Mouse (Mus musculus) liver, postnatal 0 days (tissue): ENCODE measurements around the gene Nppa. TPM values are rescaled to one million over a fixed set of nuclear protein-coding genes. Genes with fewer than 3 reads are reported as not detected.

Source experiments
- ATAC-seq: fragments of 200-750 bp; cut with Nextera tagmentation; 2 replicates; pipeline ENCODE4 v1.8.0; 2017; ENCODE audit warnings: mild to moderate bottlenecking, moderate library complexity
- DNase-seq: peaks from one replicate; pipeline ENCODE4 v3.0.0-alpha.2; 2016
- H3K27ac ChIP-seq: fragments of 300-500 bp; sonication (generic); 2 replicates; pipeline ENCODE4 v1.5.1; 2014; ENCODE audit warnings: antibody characterized with exemption, moderate library complexity, mild to moderate bottlenecking, low read depth
- H3K27me3 ChIP-seq: fragments of 300-500 bp; sonication (generic); 2 replicates; pipeline ENCODE4 v1.6.1; 2014; ENCODE audit warnings: low read length, control low read depth, mixed read lengths; ENCODE audit not compliant: insufficient read depth
- H3K36me3 ChIP-seq: fragments of 300-500 bp; sonication (generic); replicated peaks from 2 replicates; pipeline ENCODE4 v1.6.1; 2014; ENCODE audit warnings: mild to moderate bottlenecking, control low read depth, low read length, moderate library complexity, mixed read lengths; ENCODE audit not compliant: insufficient read depth
- H3K4me1 ChIP-seq: fragments of 300-500 bp; sonication (generic); 2 replicates; pipeline ENCODE4 v1.6.1; 2014; ENCODE audit warnings: antibody characterized with exemption, mild to moderate bottlenecking, control low read depth; ENCODE audit not compliant: insufficient read depth
- H3K4me2 ChIP-seq: fragments of 300-500 bp; sonication (generic); 2 replicates; pipeline ENCODE4 v1.6.1; 2014; ENCODE audit warnings: low read depth, mild to moderate bottlenecking, low read length, moderate library complexity, mixed read lengths
- H3K4me3 ChIP-seq: fragments of 300-500 bp; sonication (generic); 2 replicates; pipeline ENCODE4 v1.5.1; 2014; ENCODE audit warnings: low read depth, low read length
- H3K9ac ChIP-seq: fragments of 300-500 bp; sonication (generic); replicated peaks from 2 replicates; pipeline ENCODE4 v1.6.1; 2014; ENCODE audit warnings: mild to moderate bottlenecking, moderate library complexity
- H3K9me3 ChIP-seq: fragments of 300-500 bp; sonication (generic); 2 replicates; pipeline ENCODE4 v1.6.1; 2016; ENCODE audit warnings: mild to moderate bottlenecking, control low read depth, low read length, mixed read lengths
- CTCF ChIP-seq: sonication (generic); IDR thresholded peaks from 2 replicates; pipeline ENCODE4 v1.5.1; 2016; ENCODE audit warnings: antibody characterized with exemption, low read depth
- EP300 ChIP-seq: IDR thresholded peaks from 2 replicates; pipeline ENCODE4 v1.6.1; 2016; ENCODE audit warnings: antibody characterized with exemption, low read depth, mild to moderate bottlenecking
- WGBS: fragments of 180-500 bp; shearing (Covaris S2); extraction: QIAGEN DNeasy Blood & Tissue Kit; methylation state at CpG from one replicate; pipeline ENCODE4 v1.1.7; 2014; ENCODE audit not compliant: insufficient replicate concordance; 5-methylcytosine and 5-hydroxymethylcytosine counted together
- polyA plus RNA-seq: library from polyadenylated mRNA; unstranded; fragments of >200 nt; fragmentation: Nextera tagmentation; extraction: Ambion mirVana; gene quantifications from 2 replicates; pipeline ENCODE4 v1.2.1, GENCODE M21; 2015

Gene Nppa
- polyA plus RNA-seq, 1 experiment from 2014 or later: 0.13 TPM

GRCm38 (mm10) chr4:148024003-148024402, 23.5 kb downstream of the Nppa start:
- ATAC-seq: no peak
- Histone ChIP-seq H3K9ac (no peak overlapping the region), H3K4me3 (no peak overlapping the region), H3K4me1 (no peaks in the 10 kb centered on the region), H3K4me2 (no peak overlapping the region), H3K36me3 (peaks cover 39% of the 10 kb centered on the region), H3K27me3 (no peaks in the 10 kb centered on the region), H3K9me3 (no peaks in the 10 kb centered on the region), H3K27ac (no peak overlapping the region)
- no peak for DNase-seq
- WGBS: 78% methylated on average over 3 of the region's 3 CpGs
- no peak for TF ChIP-seq EP300

- TF ChIP-seq EP300: no peak
- TF ChIP-seq CTCF: no peak
- H3K36me3 ChIP-seq: peaks cover 22% of the 10 kb centered on the region
- H3K4me2 ChIP-seq: no peak overlapping the region
- H3K9me3 ChIP-seq: no peaks in the 10 kb centered on the region
- no peak for DNase-seq
- H3K4me1 ChIP-seq: no peaks in the 10 kb centered on the region
- no peak overlapping the region for H3K27ac ChIP-seq
- 91% methylated on average over 7 of the region's 7 CpGs for WGBS
- no peaks in the 10 kb centered on the region for H3K27me3 ChIP-seq
- no peak overlapping the region for H3K9ac ChIP-seq
- no peak overlapping the region for H3K4me3 ChIP-seq
- no peak for ATAC-seq
Measured at GRCm38 (mm10) chr4:148029297-148029696, 28.8 kb downstream of the Nppa start.

- 83% methylated on average over 5 of the region's 5 CpGs for WGBS
- peaks cover 20% of the 10 kb centered on the region for H3K36me3 ChIP-seq
- no peaks in the 10 kb centered on the region for H3K9me3 ChIP-seq
- ATAC-seq (no peak), DNase-seq (no peak)
- no peak overlapping the region for H3K9ac ChIP-seq
- no peak overlapping the region for H3K27ac ChIP-seq
- H3K27me3 ChIP-seq: no peaks in the 10 kb centered on the region
- TF ChIP-seq EP300: no peak
- TF ChIP-seq CTCF: no peak
- H3K4me2 ChIP-seq: no peak overlapping the region
- no peak overlapping the region for H3K4me3 ChIP-seq
- no peaks in the 10 kb centered on the region for H3K4me1 ChIP-seq
Measured at GRCm38 (mm10) chr4:148030506-148030905, 30.0 kb downstream of the Nppa start.

- ATAC-seq (no peak), DNase-seq (no peak)
- Histone ChIP-seq H3K4me1 (peaks cover 10% of the 10 kb centered on the region), H3K9me3 (no peaks in the 10 kb centered on the region), H3K27me3 (no peaks in the 10 kb centered on the region), H3K9ac (no peak overlapping the region), H3K36me3 (0 out of 2 replicates have a peak, but pooled peaks cover 6% of the 10 kb centered on the region), H3K27ac (no peak overlapping the region), H3K4me2 (no peak overlapping the region), H3K4me3 (no peak overlapping the region)
- TF ChIP-seq CTCF (no peak), EP300 (no peak)
- 67% methylated on average over 7 of the region's 7 CpGs for WGBS
Measured at GRCm38 (mm10) chr4:148033858-148034410, 33.4 kb downstream of the Nppa start.

GRCm38 (mm10) chr4:148035440-148035839, 34.9 kb downstream of the Nppa start:
- H3K4me3 ChIP-seq: no peak overlapping the region
- H3K9me3 ChIP-seq: no peaks in the 10 kb centered on the region
- 0 out of 2 replicates have a peak, but pooled peaks cover 2% of the 10 kb centered on the region for H3K36me3 ChIP-seq
- no peak overlapping the region for H3K27ac ChIP-seq
- DNase-seq: no peak
- H3K9ac ChIP-seq: no peak overlapping the region
- no peaks in the 10 kb centered on the region for H3K27me3 ChIP-seq
- TF ChIP-seq EP300 (no peak), CTCF (no peak)
- no peak overlapping the region for H3K4me2 ChIP-seq
- ATAC-seq: no peak
- H3K4me1 ChIP-seq: peaks cover 24% of the 10 kb centered on the region
- 82% methylated on average over 3 of the region's 3 CpGs for WGBS

GRCm38 (mm10) chr4:148038079-148038599, 37.6 kb downstream of the Nppa start:
- Histone ChIP-seq H3K9me3 (no peaks in the 10 kb centered on the region), H3K4me3 (peak overlapping the region; percentile 73), H3K36me3 (0 out of 2 replicates have a peak, but pooled peaks cover 2% of the 10 kb centered on the region), H3K27ac (peak overlapping the region; percentile 80), H3K9ac (peak overlapping the region; percentile 71), H3K4me2 (peak overlapping the region; percentile 95), H3K4me1 (peaks cover 45% of the 10 kb centered on the region), H3K27me3 (no peaks in the 10 kb centered on the region)
- peak; percentile 19; the same call in 1 of the 2 replicates for TF ChIP-seq CTCF
- no peak for TF ChIP-seq EP300
- no peak for ATAC-seq
- 7% methylated on average over 24 of the region's 26 CpGs for WGBS
- DNase-seq: no peak
